Mouse (Mus musculus) bone marrow macrophage, adult 2 months (primary cell): Measurements from ENCODE around the gene Eif3d.

Source experiments
- CTCF ChIP-seq: IDR thresholded peaks from 2 replicates; pipeline ENCODE4 v1.5.1; 2012; ENCODE audit warnings: low read depth, mild to moderate bottlenecking, low read length, moderate library complexity
- POLR2A ChIP-seq: IDR thresholded peaks from 2 replicates; pipeline ENCODE4 v1.6.1; 2012; ENCODE audit warnings: mild to moderate bottlenecking, low read depth, low read length, borderline replicate concordance

DNA sequence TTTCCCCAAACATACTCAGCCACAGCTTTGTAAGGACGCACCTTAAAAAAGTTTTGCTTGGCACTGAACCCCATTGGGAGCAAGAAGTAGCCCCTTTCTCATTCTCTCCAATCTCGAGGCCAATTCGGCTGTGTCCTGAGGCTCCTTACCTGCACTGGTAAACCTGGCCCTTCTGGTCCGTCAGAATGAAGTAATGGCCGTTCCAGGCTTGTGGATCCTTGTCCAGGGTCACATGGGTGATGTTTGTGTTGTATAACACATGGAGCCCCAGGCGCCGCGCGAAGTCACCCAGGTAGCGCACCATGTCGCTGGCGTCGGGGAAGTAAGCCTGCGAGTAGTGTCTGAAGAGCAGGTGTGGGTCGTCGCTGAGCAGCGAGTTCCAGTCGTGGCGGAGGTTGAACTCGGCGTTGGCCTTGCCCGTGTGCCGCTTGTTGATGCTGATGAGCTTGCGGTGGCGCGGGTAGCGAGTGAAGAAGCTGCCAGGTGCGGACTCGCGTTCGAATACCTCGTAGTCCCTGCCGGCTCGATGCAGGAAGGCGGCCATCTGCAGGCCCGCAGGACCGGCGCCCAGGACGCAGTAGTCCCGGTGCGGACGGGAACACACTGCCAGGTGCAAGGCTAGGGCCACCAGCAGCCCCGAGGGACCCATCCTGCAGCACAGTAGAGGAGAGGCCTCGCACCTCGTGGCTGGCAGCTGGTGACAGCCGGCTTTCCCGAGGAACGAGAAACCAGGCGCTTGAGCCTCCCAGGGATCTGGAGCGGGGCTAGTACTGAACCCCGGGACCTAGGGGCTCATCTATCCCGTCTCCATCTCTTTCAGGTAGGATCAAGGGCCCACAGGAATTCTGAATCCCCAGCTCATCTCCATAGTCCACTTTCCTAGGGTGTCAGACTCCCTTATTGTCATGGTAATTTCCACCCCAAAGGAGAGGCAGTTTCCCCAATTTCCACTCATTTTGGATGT is 14.9 kb downstream of the Eif3d start:
- TF ChIP-seq CTCF (0 out of 2 replicates have a peak, but pooled peaks have one; percentile 7), POLR2A (no peak)
